Mouse (Mus musculus) cortical plate, adult 2 months (tissue): Measurements from ENCODE around the gene Smg6.

Experiments
- CTCF ChIP-seq: fragments of 200-500 bp; IDR thresholded peaks from 2 replicates; pipeline ENCODE4 v1.5.1; 2011; ENCODE audit warnings: mild to moderate bottlenecking, control low read depth, low read length; ENCODE audit not compliant: insufficient read depth; ENCODE audit errors: extremely low read depth
- POLR2A ChIP-seq: fragments of 200-500 bp; IDR thresholded peaks from 2 replicates; pipeline ENCODE4 v1.6.1; 2011; ENCODE audit warnings: mild to moderate bottlenecking, low read length, control low read depth; ENCODE audit not compliant: insufficient read depth; ENCODE audit errors: extremely low read depth

- TF ChIP-seq POLR2A (no peak), CTCF (no peak)
Observed at GRCm38 (mm10) chr11:75158432-75158831, 232.8 kb downstream of the Smg6 start.
